Mouse (Mus musculus) MEL (cell line): ENCODE results near the gene Kat7.

Source experiments
- CTCF ChIP-seq, 3 experiments: IDR thresholded peaks in 2 of 3; conservative IDR thresholded peaks in 1 of 3; 2 replicates each; pipeline ENCODE4 v1.5.1; 2011 to 2012; ENCODE audit warnings: low read length in 3 of 3, low read depth in 2 of 3, mild to moderate bottlenecking in 2 of 3, improper control_type of control experiment in 1 of 3, inconsistent platforms in 1 of 3, mixed read lengths in 1 of 3, moderate library complexity in 1 of 3; ENCODE audit not compliant: control insufficient read depth in 1 of 3, insufficient read depth in 1 of 3, poor library complexity in 1 of 3, severe bottlenecking in 1 of 3
- ELF1 ChIP-seq: IDR thresholded peaks from 2 replicates; pipeline ENCODE4 v1.6.1; 2014; ENCODE audit warnings: low read depth, mild to moderate bottlenecking, inconsistent platforms, low read length, improper control_type of control experiment, moderate library complexity
- EP300 ChIP-seq, 2 experiments: IDR thresholded peaks; 2 replicates each; pipeline ENCODE4 v1.6.1; 2011; ENCODE audit warnings: improper control_type of control experiment in 2 of 2, low read length in 2 of 2, low read depth in 1 of 2, mild to moderate bottlenecking in 1 of 2
- HCFC1 ChIP-seq: IDR thresholded peaks from 2 replicates; pipeline ENCODE4 v1.6.1; 2012; ENCODE audit warnings: low read depth, mild to moderate bottlenecking, inconsistent platforms, low read length, improper control_type of control experiment, moderate library complexity
- MAX ChIP-seq: IDR thresholded peaks from 2 replicates; pipeline ENCODE4 v1.6.1; 2011; ENCODE audit warnings: low read length, improper control_type of control experiment
- ZKSCAN1 ChIP-seq: IDR thresholded peaks from 2 replicates; pipeline ENCODE4 v1.6.1; 2012; ENCODE audit warnings: low read depth, mild to moderate bottlenecking, inconsistent platforms, low read length, improper control_type of control experiment, moderate library complexity

- TF ChIP-seq CTCF (IDR thresholded peaks at IDR 0.05 in 2 of 3, conservative IDR thresholded peaks at IDR 0.05 in 1 of 3; ENCODE audit: control insufficient read depth in 1 of 3, insufficient read depth in 1 of 3, low read depth in 2 of 3, low read length in 3 of 3, poor library complexity in 1 of 3, severe bottlenecking in 1 of 3) (no peak), EP300 (IDR thresholded peaks at IDR 0.05; ENCODE audit: low read depth in 1 of 2, low read length in 2 of 2) (no peak), HCFC1 (no peak), ELF1 (no peak), ZKSCAN1 (no peak), MAX (no peak)
Observed at GRCm38 (mm10) chr11:95299886-95300285, 10.2 kb downstream of the Kat7 start.
